Comparison of ENCODE assay signal across 8 mouse cellular contexts in the genomic region with DNA sequence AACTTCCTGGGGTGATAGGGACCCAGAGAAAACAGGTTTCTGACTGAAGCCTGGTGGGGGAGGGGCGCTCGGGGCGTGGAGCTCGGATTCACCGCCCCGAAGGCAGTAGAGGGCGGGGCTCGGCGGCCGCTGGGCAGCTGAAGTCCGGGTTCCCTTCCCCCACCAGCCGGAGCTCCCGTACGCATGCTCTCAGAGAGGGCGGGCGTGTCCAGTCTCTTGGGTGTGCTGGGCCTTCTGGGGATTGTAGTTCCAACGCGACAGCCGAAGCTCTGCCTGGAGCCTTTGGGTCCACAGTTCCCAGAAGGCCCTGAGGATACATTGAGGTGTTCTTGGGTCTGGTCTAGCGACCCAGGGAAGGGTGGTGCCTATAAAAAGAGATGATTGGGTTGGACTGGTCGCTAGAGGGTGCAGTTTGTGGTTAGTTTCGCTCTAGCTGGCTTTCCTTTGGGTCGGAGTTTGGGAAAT. TPM values are rescaled to one million over a fixed set of nuclear protein-coding genes. Genes with fewer than 3 reads are reported as not detected.
A peak's percentile ranks its signal among the peaks of the same experiment; 100 is the strongest.
DNase-seq lines count a peak whose midpoint lies in the region; ATAC-seq and TF ChIP-seq lines count a peak whose summit lies in the region.

No protein-coding gene starts in this region.

- peak overlapping the region; percentile 82 for H3K27ac ChIP-seq in hindbrain, embryonic 14.5 days

- WGBS in hindbrain, embryonic 14.5 days: under 1% methylated on average over 23 of the region's 23 CpGs

- H3K9me3 ChIP-seq in hindbrain, embryonic 14.5 days (ENCODE audit: control insufficient read depth, low read length): no peaks in the 10 kb centered on the region

- H3K9ac ChIP-seq in hindbrain, embryonic 14.5 days: peak overlapping the region; percentile 62

- peak overlapping the region; percentile 61 for H3K4me3 ChIP-seq in hindbrain, embryonic 14.5 days (replicated peaks; ENCODE audit: low read length)

- POLR2A ChIA-PET in Patski (lab: Charles Lee): interaction anchor here (0.8 to 1.5 kb wide), 2 partner anchors 17 to 33 kb away, joined by 3 to 5 read pairs; no protein-coding TSS in a partner anchor

- H3K36me3 ChIP-seq in hindbrain, embryonic 14.5 days (replicated peaks; ENCODE audit: control insufficient read depth, insufficient read depth): 0 out of 2 replicates have a peak, but pooled peaks cover 6% of the 10 kb centered on the region

- peak overlapping the region; percentile 83 for H3K4me2 ChIP-seq in hindbrain, embryonic 14.5 days (replicated peaks)

- H3K27me3 ChIP-seq in Patski: no peaks in the 10 kb centered on the region
- H3K27me3 ChIP-seq in hindbrain, embryonic 14.5 days (ENCODE audit: control insufficient read depth, insufficient read depth, low read length): no peaks in the 10 kb centered on the region

- ATAC-seq in Patski: peak; percentile 94
- ATAC-seq in hindbrain, embryonic 14.5 days (ENCODE audit: low FRiP score): peak; percentile 90

- in situ Hi-C loops in Patski (cut with MboI; ENCODE audit: low pct_unique_long_range_greater_than_20kb): no loop called here

- CTCF ChIA-PET in Patski (lab: Charles Lee): interaction anchor here (0.8 to 2.4 kb wide), 8 partner anchors 13 to 52 kb away, joined by 3 to 7 read pairs (median 4); partner anchors contain the start of gene Sertad1

- TF ChIP-seq CTCF in Patski (IDR thresholded peaks at IDR 0.05): no peak

- DNase-seq in Patski (ENCODE audit: low read depth, low spot score): peak; percentile 94
- peak; percentile 98 for DNase-seq in cerebellum, postnatal 14 days
- peak; percentile 92 to 95 for DNase-seq in frontal cortex, postnatal 14 days (ENCODE audit: low spot score in 2 of 2)
- DNase-seq in hindbrain, embryonic 14.5 days (ENCODE audit: low spot score): peak; percentile 93
- peak; percentile 95 to 96 for DNase-seq in layer of hippocampus, postnatal 36 days
- peak; percentile 100 for DNase-seq in lung, postnatal 36 days
- peak; percentile 99 for DNase-seq in retina, postnatal 1 day
- peak; percentile 92 to 98 for DNase-seq in urinary bladder, adult 18-20 months (ENCODE audit: low spot score in 2 of 2)

- H3K4me1 ChIP-seq in hindbrain, embryonic 14.5 days (replicated peaks; ENCODE audit: control insufficient read depth, insufficient read depth, low read length): no peaks in the 10 kb centered on the region

RNA-seq across cellular contexts. Expression of gene Sertad3, which starts 1.0 kb away (rescaled TPM):
- 9.1 TPM for polyA plus RNA-seq in Patski (2021)
- 8.4 and 9.3 TPM in 2 replicates for polyA plus RNA-seq in hindbrain, embryonic 14.5 days (2014; fragmentation: Nextera tagmentation; extraction: Ambion mirVana)
- total RNA-seq in layer of hippocampus, postnatal 36 days (2021): 1 to 10 TPM; 2.7 to 4.0 TPM

RNA-seq across cellular contexts. Expression of gene Sertad1, which starts 12.2 kb away (rescaled TPM):
- 27.6 TPM for polyA plus RNA-seq in Patski (2021)
- 7.9 and 8.9 TPM in 2 replicates for polyA plus RNA-seq in hindbrain, embryonic 14.5 days (2014; fragmentation: Nextera tagmentation; extraction: Ambion mirVana)
- total RNA-seq in layer of hippocampus, postnatal 36 days (2021): 1 to 10 TPM; 6.4 to 7.0 TPM

RNA-seq across cellular contexts. Expression of gene Prx, which starts 24.6 kb away (rescaled TPM):
- polyA plus RNA-seq in Patski (2021): 4.4 TPM
- 0.50 and 0.93 TPM in 2 replicates for polyA plus RNA-seq in hindbrain, embryonic 14.5 days (2014; fragmentation: Nextera tagmentation; extraction: Ambion mirVana)
- total RNA-seq in layer of hippocampus, postnatal 36 days (2021): under 1 TPM; 0.15 to 0.40 TPM

RNA-seq across cellular contexts. Expression of gene Blvrb, which starts 26.7 kb away (rescaled TPM):
- 20.3 TPM for polyA plus RNA-seq in Patski (2021)
- polyA plus RNA-seq in hindbrain, embryonic 14.5 days (2014; fragmentation: Nextera tagmentation; extraction: Ambion mirVana): 17.7 and 25.4 TPM in 2 replicates
- total RNA-seq in layer of hippocampus, postnatal 36 days (2021): 10 to 100 TPM; 16.0 to 20.0 TPM

RNA-seq across cellular contexts. Expression of gene Sptbn4, which starts 27.0 kb away (rescaled TPM):
- 0.13 TPM for polyA plus RNA-seq in Patski (2021)
- 4.0 and 4.2 TPM in 2 replicates for polyA plus RNA-seq in hindbrain, embryonic 14.5 days (2014; fragmentation: Nextera tagmentation; extraction: Ambion mirVana)
- 100 to 1,000 TPM; 132 to 146 TPM for total RNA-seq in layer of hippocampus, postnatal 36 days (2021)

Comparison
In these comparisons a context has a peak if more than half of its experiments do, and no peak if none do; other contexts are left out.
1. Peak in every context shown above with its lines: DNase-seq, ATAC-seq, H3K4me3 ChIP-seq and H3K27ac ChIP-seq.